Mouse (Mus musculus): ENCODE data around the gene Arhgap36.

- TF ChIP-seq POLR2A (IDR thresholded peaks at IDR 0.05; ENCODE audit: insufficient read depth, low read depth, low read length) (no peak), CTCF (IDR thresholded peaks at IDR 0.05) (no peak), EP300 (IDR thresholded peaks at IDR 0.05; ENCODE audit: insufficient read depth, low read depth, low read length) (no peak)
Observed at GRCm38 (mm10) chrX:49463442-49463970, at the start of gene Arhgap36.
